Mouse (Mus musculus): ENCODE measurements around the gene Galnt15.

Galnt15 gene

DNA sequence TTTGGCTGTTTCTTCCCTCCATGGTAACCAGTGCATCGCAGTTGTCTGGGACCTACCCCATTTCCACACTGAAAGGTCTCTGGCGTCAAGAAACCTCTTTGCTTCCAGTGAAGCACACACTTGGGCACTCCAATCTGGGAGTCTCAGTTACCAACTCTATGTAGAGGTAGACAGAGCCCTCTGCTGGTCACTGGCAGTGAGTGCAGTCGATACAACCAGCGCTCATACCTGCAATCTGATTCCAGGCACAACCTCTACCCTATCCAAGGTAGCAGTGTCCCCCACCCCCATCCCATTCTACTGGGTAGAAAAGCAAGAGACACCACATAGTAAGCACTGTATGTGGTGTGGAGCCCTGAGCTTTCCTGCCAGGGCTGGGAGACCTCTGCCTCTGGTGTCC is 3.7 kb downstream of the Galnt15 start:
- peak; percentile 75 for DNase-seq (ENCODE audit: low read depth, low spot score)

DNA sequence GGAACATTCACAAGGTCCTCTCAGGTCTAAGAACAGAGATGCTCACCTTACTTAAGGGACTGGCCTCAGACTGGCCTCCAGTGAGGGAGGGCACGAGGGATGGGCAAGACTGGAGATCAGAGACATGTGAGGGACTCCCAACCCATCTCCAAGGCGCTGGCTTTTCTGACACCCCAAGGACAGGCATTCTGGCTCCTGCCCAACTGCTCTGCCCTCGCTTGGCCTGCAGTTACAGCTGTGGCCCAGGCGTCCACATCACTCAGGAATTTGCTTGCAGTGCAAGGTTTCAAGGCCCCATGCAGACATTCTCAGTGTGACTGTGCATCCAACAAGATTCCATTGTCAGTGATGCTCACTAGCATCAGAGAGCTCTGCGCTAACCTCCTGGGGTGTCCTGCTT is 7.7 kb downstream of the Galnt15 start:
- no peak for DNase-seq (ENCODE audit: low read depth, low spot score)

GRCm38 (mm10) chr14:32037661-32038252 is 9.0 kb downstream of the Galnt15 start:
- no peak for DNase-seq (ENCODE audit: low read depth, low spot score)

DNA sequence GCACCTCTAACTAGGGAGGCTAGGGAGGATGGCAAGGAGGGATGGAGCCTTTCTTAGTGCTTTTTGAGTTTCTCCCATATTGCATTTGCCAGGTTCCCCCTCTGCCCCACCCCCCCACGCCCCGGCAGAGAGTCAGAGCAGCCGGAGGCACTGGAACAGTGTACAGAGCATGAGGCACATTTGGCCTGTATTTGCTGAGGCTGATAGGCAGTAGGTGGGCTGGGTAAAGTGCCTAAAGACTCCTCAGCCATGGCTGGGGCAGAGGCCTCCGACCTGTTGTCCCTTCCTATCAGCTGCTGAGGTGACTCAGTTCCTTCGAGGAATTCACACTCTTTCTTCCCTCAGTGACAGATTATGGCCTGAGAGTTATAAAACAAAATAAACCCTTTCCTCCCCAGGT is 13.3 kb downstream of the Galnt15 start:
- no peak for DNase-seq (ENCODE audit: low read depth, low spot score)

DNA sequence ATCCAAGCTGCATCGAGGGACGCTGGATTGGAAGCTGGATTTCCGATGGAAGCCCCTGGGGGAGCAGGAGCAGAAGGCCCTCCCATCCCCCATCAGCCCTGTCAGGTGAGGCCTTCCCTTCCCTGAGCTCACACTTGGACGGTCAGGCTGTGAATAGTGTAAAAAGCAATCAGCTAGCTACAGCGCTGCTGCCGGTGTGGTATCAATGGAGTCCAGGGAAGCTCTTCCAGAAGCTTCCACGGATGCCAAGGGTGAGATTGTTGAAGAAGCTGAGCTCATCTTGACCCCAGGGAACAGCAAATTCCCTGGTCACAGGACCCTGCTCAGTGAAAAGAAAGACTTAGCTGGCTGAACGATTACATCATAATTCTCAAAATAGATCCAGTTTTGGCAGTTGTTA is 17.6 kb downstream of the Galnt15 start:
- no peak for DNase-seq (ENCODE audit: low read depth, low spot score)

DNA sequence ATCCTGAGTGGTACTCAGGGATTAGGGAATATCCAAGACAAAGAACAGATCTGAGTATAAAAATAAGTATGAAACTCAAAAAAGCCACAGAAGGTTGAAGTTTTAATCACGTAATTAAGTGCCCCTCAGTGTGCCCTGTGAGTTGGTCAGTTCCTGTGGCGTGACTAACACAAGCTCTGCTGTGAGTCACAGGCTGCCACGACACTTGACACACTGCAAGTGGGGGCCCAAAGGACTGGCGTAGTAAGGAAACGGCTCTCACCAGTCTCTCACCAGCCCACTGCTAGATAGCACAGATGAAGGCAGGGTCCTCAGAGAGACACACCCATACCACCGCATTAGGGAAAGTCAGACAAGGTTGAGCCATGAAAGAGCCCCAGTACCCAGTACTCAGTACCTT is 21.4 kb downstream of the Galnt15 start:
- DNase-seq (ENCODE audit: low read depth, low spot score): no peak

- DNase-seq (ENCODE audit: low read depth, low spot score): no peak
These were observed 25.1 kb downstream of the Galnt15 start for GRCm38 (mm10) chr14:32053895-32054294.

GRCm38 (mm10) chr14:32054788-32055187 is 26.0 kb downstream of the Galnt15 start:
- DNase-seq (ENCODE audit: low read depth, low spot score): no peak

GRCm38 (mm10) chr14:32055781-32056180 is 27.0 kb downstream of the Galnt15 start:
- DNase-seq (ENCODE audit: low read depth, low spot score): no peak

GRCm38 (mm10) chr14:32056675-32057074 is 27.9 kb downstream of the Galnt15 start:
- no peak for DNase-seq (ENCODE audit: low read depth, low spot score)

DNA sequence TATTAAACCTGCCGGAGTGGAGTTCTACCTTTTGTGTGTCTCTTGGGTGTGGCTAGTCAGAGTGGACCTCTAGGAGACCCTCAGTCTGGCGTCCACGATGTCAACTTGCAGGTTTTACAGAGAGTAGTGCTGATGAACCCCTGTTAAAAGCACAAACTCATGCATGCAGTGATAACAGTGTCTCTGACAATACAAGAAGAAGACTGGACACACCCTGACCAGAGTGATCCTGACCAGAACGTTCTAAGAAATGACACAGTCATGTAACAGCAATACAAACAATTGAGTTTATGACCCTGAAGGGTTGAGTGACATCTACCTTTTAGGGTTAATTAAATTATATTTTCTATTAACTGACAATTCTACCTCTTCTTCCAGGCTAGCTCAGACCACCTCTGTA is 28.9 kb downstream of the Galnt15 start:
- no peak for DNase-seq (ENCODE audit: low read depth, low spot score)

DNA sequence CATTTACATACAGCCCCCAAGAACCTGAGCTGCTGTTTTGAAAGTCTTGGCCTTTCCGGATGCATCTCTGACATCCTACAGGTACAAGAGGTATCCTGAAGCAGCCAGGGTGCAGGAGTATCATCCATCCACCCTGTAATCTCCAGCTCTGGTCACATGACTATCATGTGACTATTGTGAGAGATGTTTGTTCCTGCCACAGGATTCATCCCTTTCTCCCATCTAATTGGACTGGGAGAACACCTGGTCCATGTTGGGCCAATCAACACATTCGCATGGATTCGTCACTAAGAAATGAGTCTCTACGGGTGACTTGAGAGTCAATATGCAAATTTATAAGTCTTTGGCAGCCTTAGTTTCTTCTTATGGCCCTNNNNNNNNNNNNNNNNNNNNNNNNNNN is 32.6 kb downstream of the Galnt15 start:
- DNase-seq (ENCODE audit: low read depth, low spot score): no peak

DNA sequence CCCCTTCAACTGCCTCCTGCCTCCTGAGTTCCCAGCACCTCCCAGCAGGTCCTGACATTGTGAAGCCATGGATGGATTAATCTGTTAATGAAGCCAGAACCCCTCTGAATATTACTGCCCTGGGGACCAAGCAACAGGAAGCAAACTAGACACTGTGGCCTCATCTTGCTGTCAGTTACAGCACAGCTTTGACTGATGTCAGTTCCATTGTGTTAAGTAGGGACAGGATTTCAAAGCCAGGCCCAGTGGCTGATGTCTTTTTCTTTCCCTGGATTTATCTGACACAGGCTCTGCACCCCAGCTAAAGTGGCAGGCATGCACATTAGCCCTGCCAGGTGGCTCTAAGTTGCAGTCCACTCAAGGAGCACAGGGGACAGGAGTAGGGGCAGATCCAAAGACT is 44.0 kb downstream of the Galnt15 start:
- no peak for DNase-seq (ENCODE audit: low read depth, low spot score)

- DNase-seq (ENCODE audit: low read depth, low spot score): no peak
These were observed 44.5 kb downstream of the Galnt15 start for GRCm38 (mm10) chr14:32073211-32073685.

- no peak for DNase-seq (ENCODE audit: low read depth, low spot score)
These were observed 45.1 kb downstream of the Galnt15 start for GRCm38 (mm10) chr14:32073901-32074300.

- peak; percentile 81 for DNase-seq (ENCODE audit: low read depth, low spot score)
These were observed 48.2 kb downstream of the Galnt15 start for GRCm38 (mm10) chr14:32076896-32077575.

DNA sequence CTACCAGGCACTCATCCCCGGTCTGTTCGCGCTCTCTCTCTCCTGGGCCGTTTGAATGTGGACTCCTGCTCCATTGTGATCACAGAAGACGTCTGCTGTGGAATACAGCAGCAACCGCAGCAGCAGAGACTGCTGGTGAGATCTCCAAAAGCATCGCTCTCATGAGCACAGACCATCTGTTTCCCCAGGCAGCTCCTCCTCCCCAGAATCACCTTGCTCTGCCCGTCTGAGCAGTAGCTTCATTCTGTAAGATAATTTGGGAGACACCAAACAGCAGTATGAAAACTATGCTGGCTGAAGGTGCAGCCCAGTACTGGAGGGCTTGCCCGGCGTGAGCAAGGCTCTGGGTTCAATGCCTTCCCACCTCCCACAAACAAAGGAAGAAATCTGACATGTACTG is 52.2 kb downstream of the Galnt15 start:
- DNase-seq (ENCODE audit: low read depth, low spot score): no peak

- DNase-seq (ENCODE audit: low read depth, low spot score): no peak
These were observed 54.1 kb downstream of the Galnt15 start for GRCm38 (mm10) chr14:32082891-32083290.

DNA sequence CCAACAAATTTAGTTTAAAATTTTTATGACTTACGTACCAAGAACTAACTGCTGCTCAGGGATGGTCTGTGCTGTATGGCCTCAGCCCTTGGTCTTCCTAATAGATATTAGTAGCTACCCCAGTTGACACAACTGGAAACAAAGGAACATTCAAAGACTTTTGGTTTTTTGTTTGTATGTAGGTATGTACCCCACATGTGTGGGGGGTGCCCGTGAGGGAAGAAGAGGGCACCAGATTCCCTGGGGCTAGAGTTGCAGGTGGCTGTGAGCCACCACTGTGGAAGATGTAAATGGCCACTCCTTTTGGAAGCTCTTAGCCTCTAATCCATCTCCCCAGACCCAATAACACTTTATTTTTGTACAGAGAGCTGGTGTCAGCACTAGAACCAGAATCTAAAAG is 54.7 kb downstream of the Galnt15 start:
- no peak for DNase-seq (ENCODE audit: low read depth, low spot score)

DNA sequence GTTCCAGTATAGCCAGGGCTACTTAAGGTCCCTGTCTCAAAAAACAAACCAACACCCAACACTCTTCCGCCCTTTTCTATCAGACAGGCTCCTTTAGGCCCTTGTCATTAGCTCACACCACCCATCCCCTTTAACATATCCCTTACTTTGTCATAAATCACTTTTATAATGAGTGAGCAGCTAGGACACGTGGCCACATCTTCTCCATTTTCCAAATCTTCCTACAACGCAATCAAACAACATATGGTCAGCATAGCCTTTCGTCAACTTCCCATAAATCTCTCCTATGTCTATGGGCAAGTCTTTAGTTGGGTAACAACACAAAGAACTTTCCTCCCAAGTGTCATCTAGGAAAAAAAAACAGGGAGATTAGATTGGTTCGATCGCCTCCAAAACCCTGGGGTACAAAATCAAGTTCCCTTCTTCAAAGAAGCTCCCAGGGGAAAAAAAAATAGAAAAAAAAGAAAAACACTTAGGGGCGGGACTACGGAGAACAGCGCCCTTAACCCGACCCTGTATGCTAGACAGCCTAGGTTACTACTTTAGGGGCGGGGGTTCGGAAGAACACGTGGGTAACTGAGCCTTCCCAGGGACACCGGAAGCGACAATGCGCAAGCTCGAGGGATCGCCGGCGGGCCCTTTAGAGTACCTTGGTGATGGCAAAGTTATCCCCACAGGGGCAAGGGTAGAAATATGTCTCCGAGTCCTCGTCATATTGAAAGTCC is 56.1 kb downstream of the Galnt15 start, which contains the start of gene Oxnad1:
Oxnad1 (plus strand) TSS at position 614 of the 725 bp plus-strand sequence.
- DNase-seq (ENCODE audit: low read depth, low spot score): peak; percentile 91

GRCm38 (mm10) chr14:32085486-32086201 is 56.9 kb downstream of the Galnt15 start, which contains the start of gene Dph3:
Gene Dph3, minus strand, starts transcription at chr14:32085729.
- peak; percentile 98 for DNase-seq (ENCODE audit: low read depth, low spot score)

GRCm38 (mm10) chr14:32086226-32086625 is 57.4 kb downstream of the Galnt15 start:
- no peak for DNase-seq (ENCODE audit: low read depth, low spot score)

Measured in forelimb bud, embryonic 11.5 days (tissue).